Mouse (Mus musculus) lung, adult 2 months (tissue): Measurements from ENCODE around the gene Dbndd1.

Experiments
- CTCF ChIP-seq: fragments of 200-500 bp; IDR thresholded peaks from 2 replicates; pipeline ENCODE4 v1.5.1; 2011; ENCODE audit warnings: mild to moderate bottlenecking, low read length, control low read depth; ENCODE audit not compliant: insufficient read depth
- POLR2A ChIP-seq: fragments of 200-500 bp; IDR thresholded peaks from 2 replicates; pipeline ENCODE4 v1.6.1; 2011; ENCODE audit warnings: low read depth, mild to moderate bottlenecking, control low read depth, low read length, borderline replicate concordance; ENCODE audit errors: extremely low read depth

DNA sequence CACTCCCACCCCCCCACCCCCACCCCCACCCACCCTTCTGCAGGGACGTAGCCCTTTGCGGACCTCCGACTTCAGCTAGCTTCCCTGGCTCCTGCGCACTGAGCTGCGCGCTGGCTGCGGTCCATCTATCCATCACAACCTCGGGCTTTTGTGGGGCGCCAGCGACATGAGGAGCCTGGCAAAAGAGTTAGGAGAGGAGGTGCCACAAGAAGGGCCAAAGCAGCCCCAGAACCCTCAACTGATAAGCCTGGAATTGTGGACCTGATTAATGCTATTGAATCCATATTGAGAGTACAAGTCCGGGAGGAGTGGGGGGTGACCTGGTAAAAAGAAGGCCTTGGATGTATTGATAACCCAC lies 256 bp upstream of the Dbndd1 start:
- no peak for TF ChIP-seq CTCF
- no peak for TF ChIP-seq POLR2A
